Mouse (Mus musculus): Measurements from ENCODE around the gene Rrm2. TPM values are rescaled to one million over a fixed set of nuclear protein-coding genes. Genes with fewer than 3 reads are reported as not detected.
A peak's percentile ranks its signal among the peaks of the same experiment; 100 is the strongest.

The Rrm2 gene
- total and polyA plus RNA-seq, 3 experiments = 0.82 to 2.1 (median 1.8) TPM

DNA sequence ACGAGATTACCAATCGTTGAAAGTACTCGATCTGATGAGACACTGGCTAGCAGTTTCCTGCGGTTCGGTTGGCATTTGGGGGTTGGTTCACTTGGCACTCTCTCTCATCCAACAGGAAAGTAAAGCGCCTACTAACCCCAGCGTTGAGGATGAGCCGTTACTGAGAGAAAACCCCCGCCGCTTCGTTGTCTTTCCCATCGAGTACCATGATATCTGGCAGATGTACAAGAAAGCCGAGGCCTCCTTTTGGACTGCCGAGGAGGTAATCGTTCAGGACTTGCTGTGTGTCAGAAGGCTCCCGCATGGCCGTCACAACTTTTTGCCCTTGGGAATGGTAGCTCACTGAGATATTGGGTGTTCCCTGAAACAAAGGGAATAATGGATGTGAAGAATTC, 780 bp downstream of the Rrm2 start:
- DNase-seq = no peak
- 0 out of 2 replicates have a peak overlapping the region, but pooled peaks have one; percentile 47 for H3K9ac ChIP-seq (ENCODE audit: low read depth, low read length)
- 3% methylated on average over 17 of the region's 17 CpGs for WGBS
- H3K27me3 ChIP-seq (ENCODE audit: control insufficient read depth, insufficient read depth, low read length) = no peaks in the 10 kb centered on the region
- TF ChIP-seq EP300 (IDR thresholded peaks at IDR 0.05; ENCODE audit: insufficient read depth, low read depth, low read length) = no peak
- TF ChIP-seq CTCF (IDR thresholded peaks at IDR 0.05) = no peak
- no peak for TF ChIP-seq POLR2A (IDR thresholded peaks at IDR 0.05; ENCODE audit: insufficient read depth, low read depth, low read length)
- peak overlapping the region; percentile 50 for H3K4me3 ChIP-seq
- peaks cover 7% of the 10 kb centered on the region for H3K4me1 ChIP-seq (ENCODE audit: control insufficient read depth, insufficient read depth, low read length)
- H3K79me2 ChIP-seq (replicated peaks; ENCODE audit: control insufficient read depth, insufficient read depth, low read length) = no peaks in the 10 kb centered on the region
- H3K36me3 ChIP-seq (ENCODE audit: control insufficient read depth, insufficient read depth, low read length) = no peaks in the 10 kb centered on the region
- intact Hi-C loops (cut with DNase I) = loop anchor here (2.0 kb wide), 1 partner anchor 122 kb away; the partner anchor contains the start of gene Mboat2
- H3K27ac ChIP-seq = no peak overlapping the region

- no peak overlapping the region for H3K27ac ChIP-seq
- 51% methylated on average over 6 of the region's 6 CpGs for WGBS
- H3K79me2 ChIP-seq (replicated peaks; ENCODE audit: control insufficient read depth, insufficient read depth, low read length) = no peaks in the 10 kb centered on the region
- no peak for TF ChIP-seq POLR2A (IDR thresholded peaks at IDR 0.05; ENCODE audit: insufficient read depth, low read depth, low read length)
- TF ChIP-seq CTCF (IDR thresholded peaks at IDR 0.05) = no peak
- no peak for TF ChIP-seq EP300 (IDR thresholded peaks at IDR 0.05; ENCODE audit: insufficient read depth, low read depth, low read length)
- no peaks in the 10 kb centered on the region for H3K27me3 ChIP-seq (ENCODE audit: control insufficient read depth, insufficient read depth, low read length)
- DNase-seq = no peak
- H3K9ac ChIP-seq (ENCODE audit: low read depth, low read length) = no peak overlapping the region
- H3K4me3 ChIP-seq = no peak overlapping the region
- H3K4me1 ChIP-seq (ENCODE audit: control insufficient read depth, insufficient read depth, low read length) = peaks cover 7% of the 10 kb centered on the region
- no peaks in the 10 kb centered on the region; the same call in 1 of the 2 replicates for H3K36me3 ChIP-seq (ENCODE audit: control insufficient read depth, insufficient read depth, low read length)
- intact Hi-C loops (cut with DNase I) = loop anchor here (2.0 kb wide), 1 partner anchor 121 kb away; the partner anchor contains the start of gene Mboat2
These were observed 1.4 kb downstream of the Rrm2 start for GRCm38 (mm10) chr12:24709409-24709808.

DNA sequence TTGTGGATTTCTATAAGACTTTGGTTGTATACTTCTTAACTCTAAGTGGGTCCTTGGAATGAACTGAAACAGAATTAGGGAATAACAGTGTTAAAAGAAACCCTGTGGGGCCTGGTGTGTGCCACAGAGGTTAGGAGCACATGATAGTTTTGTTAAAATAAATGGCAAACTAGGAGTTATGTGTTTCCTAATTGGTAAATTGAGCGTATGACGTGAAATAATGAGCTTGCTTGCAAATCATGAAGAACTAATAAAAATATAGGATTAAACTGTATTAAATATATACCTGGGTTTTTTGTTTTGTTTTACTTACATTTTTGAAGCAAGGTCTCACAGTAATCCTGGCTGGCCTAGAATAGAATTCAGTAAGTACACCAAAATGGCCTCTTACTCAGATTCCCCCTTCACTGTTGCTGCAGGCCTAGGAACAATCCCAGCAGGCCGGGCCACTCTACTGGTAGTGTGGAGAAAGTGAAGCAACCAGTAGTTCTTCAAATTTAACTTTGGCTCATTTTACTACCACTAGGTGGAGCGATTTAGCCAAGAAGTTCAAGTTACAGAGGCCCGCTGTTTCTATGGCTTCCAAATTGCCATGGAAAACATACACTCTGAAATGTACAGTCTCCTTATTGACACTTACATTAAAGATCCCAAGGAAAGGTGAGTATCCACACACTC, 1.9 kb downstream of the Rrm2 start:
- Histone ChIP-seq H3K27me3 (ENCODE audit: control insufficient read depth, insufficient read depth, low read length) (no peaks in the 10 kb centered on the region), H3K4me1 (ENCODE audit: control insufficient read depth, insufficient read depth, low read length) (peaks cover 8% of the 10 kb centered on the region), H3K9ac (ENCODE audit: low read depth, low read length) (no peak overlapping the region), H3K79me2 (replicated peaks; ENCODE audit: control insufficient read depth, insufficient read depth, low read length) (no peaks in the 10 kb centered on the region), H3K36me3 (ENCODE audit: control insufficient read depth, insufficient read depth, low read length) (no peaks in the 10 kb centered on the region; the same call in 1 of the 2 replicates), H3K4me3 (no peak overlapping the region), H3K27ac (no peak overlapping the region)
- peak; percentile 26 to 43 for DNase-seq
- 33% methylated on average over 5 of the region's 5 CpGs for WGBS
- intact Hi-C loops (cut with DNase I) = loop anchor here (1.0 to 5.0 kb wide), 3 partner anchors 37 to 242 kb away; partner anchors contain the start of gene Mboat2
- TF ChIP-seq POLR2A (IDR thresholded peaks at IDR 0.05; ENCODE audit: insufficient read depth, low read depth, low read length) (no peak), CTCF (IDR thresholded peaks at IDR 0.05) (peak; percentile 79), EP300 (IDR thresholded peaks at IDR 0.05; ENCODE audit: insufficient read depth, low read depth, low read length) (no peak)

- Histone ChIP-seq H3K9ac (ENCODE audit: low read depth, low read length) (no peak overlapping the region), H3K36me3 (ENCODE audit: control insufficient read depth, insufficient read depth, low read length) (no peaks in the 10 kb centered on the region; the same call in 1 of the 2 replicates), H3K27ac (no peak overlapping the region), H3K4me3 (no peak overlapping the region), H3K79me2 (replicated peaks; ENCODE audit: control insufficient read depth, insufficient read depth, low read length) (no peaks in the 10 kb centered on the region), H3K27me3 (ENCODE audit: control insufficient read depth, insufficient read depth, low read length) (no peaks in the 10 kb centered on the region), H3K4me1 (ENCODE audit: control insufficient read depth, insufficient read depth, low read length) (peaks cover 8% of the 10 kb centered on the region)
- WGBS = 61% methylated on average over 5 of the region's 5 CpGs
- no peak for DNase-seq
- intact Hi-C loops (cut with DNase I) = loop anchor here (1.0 to 5.0 kb wide), 2 partner anchors 37 to 242 kb away; no protein-coding TSS in a partner anchor
- TF ChIP-seq POLR2A (IDR thresholded peaks at IDR 0.05; ENCODE audit: insufficient read depth, low read depth, low read length) (no peak), EP300 (IDR thresholded peaks at IDR 0.05; ENCODE audit: insufficient read depth, low read depth, low read length) (no peak), CTCF (IDR thresholded peaks at IDR 0.05) (peak; percentile 50)
These were observed 2.6 kb downstream of the Rrm2 start for GRCm38 (mm10) chr12:24710672-24711071.

GRCm38 (mm10) chr12:24712396-24712795, 4.4 kb downstream of the Rrm2 start:
- DNase-seq = no peak
- Histone ChIP-seq H3K36me3 (ENCODE audit: control insufficient read depth, insufficient read depth, low read length) (no peaks in the 10 kb centered on the region; the same call in 1 of the 2 replicates), H3K27ac (no peak overlapping the region), H3K4me1 (ENCODE audit: control insufficient read depth, insufficient read depth, low read length) (peaks cover 8% of the 10 kb centered on the region), H3K9ac (ENCODE audit: low read depth, low read length) (no peak overlapping the region), H3K4me3 (no peak overlapping the region), H3K79me2 (replicated peaks; ENCODE audit: control insufficient read depth, insufficient read depth, low read length) (no peaks in the 10 kb centered on the region), H3K27me3 (ENCODE audit: control insufficient read depth, insufficient read depth, low read length) (no peaks in the 10 kb centered on the region)
- TF ChIP-seq EP300 (IDR thresholded peaks at IDR 0.05; ENCODE audit: insufficient read depth, low read depth, low read length) = no peak
- 83% methylated on average over 8 of the region's 8 CpGs for WGBS
- intact Hi-C loops (cut with DNase I) = loop anchor here (5.0 kb wide), 1 partner anchor 35 kb away; no protein-coding TSS in a partner anchor
